Mouse (Mus musculus): ENCODE measurements around the gene Tmod4. TPM values are rescaled to one million over a fixed set of nuclear protein-coding genes. Genes with fewer than 3 reads are reported as not detected.
A peak's percentile ranks its signal among the peaks of the same experiment; 100 is the strongest.
"Not testable (repeated sequence)": the region's sequence is repeated elsewhere in the genome, so short reads cannot be mapped to it uniquely, and the experiment has no call there.

Tmod4 gene
- polyA plus RNA-seq, 1 experiment from 2014 or later: 0.42 TPM

DNA sequence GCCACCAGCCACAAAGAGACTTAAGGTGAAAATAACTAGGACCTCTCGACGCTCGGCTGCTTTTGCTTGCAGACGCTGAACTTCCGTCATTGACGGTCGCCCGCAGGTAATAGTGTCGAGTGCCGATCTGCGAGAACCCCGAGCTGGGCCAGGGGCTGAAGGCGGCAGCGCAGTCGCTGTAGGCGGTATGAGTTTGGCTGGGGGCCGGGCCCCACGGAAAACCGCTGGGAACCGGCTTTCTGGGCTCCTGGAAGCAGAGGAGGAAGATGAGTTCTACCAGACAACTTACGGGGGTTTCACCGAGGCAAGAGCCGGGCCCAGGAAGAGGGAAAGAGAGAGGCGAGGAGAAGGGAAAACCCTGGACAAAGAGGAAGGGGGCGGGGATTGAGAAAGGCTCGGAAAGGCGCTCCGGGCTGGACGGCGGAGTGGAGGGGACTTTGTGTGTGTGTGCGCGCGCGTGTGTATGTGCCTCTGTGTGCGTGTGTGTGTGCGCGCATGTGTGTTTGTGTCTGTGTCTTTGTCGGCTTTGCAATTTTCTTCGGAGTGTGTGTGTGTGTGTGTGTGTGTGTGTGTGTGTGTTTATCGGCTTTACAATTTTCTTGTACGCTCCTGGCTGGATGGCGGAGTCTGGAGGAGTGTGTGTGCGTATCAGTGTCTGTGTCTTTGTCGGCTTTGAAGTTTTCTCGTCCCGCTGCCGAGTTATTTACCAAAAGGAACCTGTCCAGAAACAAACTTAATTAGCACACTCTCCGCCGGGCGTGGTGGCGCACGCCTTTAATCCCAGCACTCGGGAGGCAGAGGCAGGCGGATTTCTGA is 13.2 kb upstream of the Tmod4 start, which contains the start of gene Vps72:
Vps72 (plus strand) TSS at position 112 of the 816 bp plus-strand sequence.
- H3K4me3 ChIP-seq (ENCODE audit: low read depth, low read length): peak within 1 kb of the TSS; percentile 58
- H3K9me3 ChIP-seq (replicated peaks; ENCODE audit: control insufficient read depth, low read length): no peaks in the 10 kb centered on the region
- no peaks in the 10 kb centered on the region for H3K4me1 ChIP-seq (ENCODE audit: control insufficient read depth, insufficient read depth, low read length)
- no peaks in the 10 kb centered on the region; the same call in 1 of the 2 replicates for H3K36me3 ChIP-seq (replicated peaks; ENCODE audit: control insufficient read depth, insufficient read depth, low read depth, low read length)
- H3K9ac ChIP-seq (replicated peaks; ENCODE audit: low read length): peak within 1 kb of the TSS; percentile 78
- H3K27ac ChIP-seq (replicated peaks; ENCODE audit: low read depth, low read length): peak within 1 kb of the TSS; percentile 74
- H3K4me2 ChIP-seq (ENCODE audit: low read depth, low read length): peak within 1 kb of the TSS; percentile 27
- H3K27me3 ChIP-seq (ENCODE audit: control insufficient read depth, insufficient read depth, low read length): no peaks in the 10 kb centered on the region
- 1% methylated on average over 54 of the region's 54 CpGs for WGBS
- ATAC-seq (replicated peaks; ENCODE audit: insufficient number of reproducible peaks, low FRiP score, low TSS enrichment, low read depth) (peak; percentile 51), DNase-seq (ENCODE audit: low spot score) (peak; percentile 94)

DNA sequence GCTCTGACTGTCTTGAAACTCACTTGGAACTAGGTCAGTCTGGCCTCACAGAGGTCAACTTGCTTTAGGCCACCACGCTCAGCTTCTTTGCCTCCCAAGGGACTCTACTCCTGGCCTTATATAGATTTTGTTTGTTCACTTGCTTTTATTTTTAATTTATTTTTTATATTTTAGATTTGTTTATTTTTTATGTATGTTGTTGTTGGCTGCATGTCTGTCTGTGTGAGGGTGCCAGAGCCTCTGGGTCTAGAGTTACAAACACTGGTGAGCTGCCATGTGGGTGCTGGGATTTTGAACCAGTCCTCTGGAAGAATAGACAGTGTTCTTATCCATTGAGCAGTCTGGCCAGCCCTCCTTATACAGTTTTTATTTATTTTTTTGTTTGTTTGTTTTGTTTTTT is 11.5 kb upstream of the Tmod4 start:
- Histone ChIP-seq H3K36me3 (replicated peaks; ENCODE audit: control insufficient read depth, insufficient read depth, low read depth, low read length) (no peaks in the 10 kb centered on the region; the same call in 1 of the 2 replicates), H3K4me1 (ENCODE audit: control insufficient read depth, insufficient read depth, low read length) (no peaks in the 10 kb centered on the region), H3K9me3 (replicated peaks; ENCODE audit: control insufficient read depth, low read length) (no peaks in the 10 kb centered on the region), H3K4me3 (ENCODE audit: low read depth, low read length) (no peak overlapping the region), H3K27ac (replicated peaks; ENCODE audit: low read depth, low read length) (no peak overlapping the region), H3K4me2 (ENCODE audit: low read depth, low read length) (no peak overlapping the region), H3K27me3 (ENCODE audit: control insufficient read depth, insufficient read depth, low read length) (no peaks in the 10 kb centered on the region), H3K9ac (replicated peaks; ENCODE audit: low read length) (no peak overlapping the region)
- DNase-seq (ENCODE audit: low spot score): no peak
- WGBS: 84% methylated on average over 1 of the region's 1 CpGs
- ATAC-seq (replicated peaks; ENCODE audit: insufficient number of reproducible peaks, low FRiP score, low TSS enrichment, low read depth): no peak

DNA sequence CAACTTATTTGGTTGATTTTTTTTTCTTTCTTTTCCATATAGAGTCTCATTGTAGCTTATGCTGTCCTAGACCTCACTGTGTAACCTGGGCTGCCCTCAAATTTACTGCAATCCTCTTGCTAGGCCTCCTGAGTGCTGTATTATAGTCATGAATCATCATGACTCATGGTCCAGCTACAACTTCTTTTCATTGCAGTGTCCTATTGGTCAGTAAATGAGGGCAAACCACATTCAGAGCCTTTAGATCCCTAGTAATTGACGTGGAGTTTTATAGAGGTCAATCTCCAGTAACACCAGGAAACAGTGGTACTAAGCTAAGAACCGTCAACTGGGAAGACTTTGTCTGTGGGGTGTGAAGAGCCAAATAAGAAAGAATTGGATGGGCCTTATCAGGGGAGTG is 6.5 kb upstream of the Tmod4 start:
- WGBS: 87% methylated on average over 2 of the region's 2 CpGs
- Histone ChIP-seq H3K4me3 (ENCODE audit: low read depth, low read length) (no peak overlapping the region), H3K4me1 (ENCODE audit: control insufficient read depth, insufficient read depth, low read length) (no peaks in the 10 kb centered on the region), H3K9ac (replicated peaks; ENCODE audit: low read length) (no peak overlapping the region), H3K4me2 (ENCODE audit: low read depth, low read length) (no peak overlapping the region), H3K27me3 (ENCODE audit: control insufficient read depth, insufficient read depth, low read length) (no peaks in the 10 kb centered on the region), H3K9me3 (replicated peaks; ENCODE audit: control insufficient read depth, low read length) (no peaks in the 10 kb centered on the region), H3K27ac (replicated peaks; ENCODE audit: low read depth, low read length) (no peak overlapping the region), H3K36me3 (replicated peaks; ENCODE audit: control insufficient read depth, insufficient read depth, low read depth, low read length) (peaks cover 7% of the 10 kb centered on the region)
- ATAC-seq (replicated peaks; ENCODE audit: insufficient number of reproducible peaks, low FRiP score, low TSS enrichment, low read depth): no peak
- no peak for DNase-seq (ENCODE audit: low spot score)

DNA sequence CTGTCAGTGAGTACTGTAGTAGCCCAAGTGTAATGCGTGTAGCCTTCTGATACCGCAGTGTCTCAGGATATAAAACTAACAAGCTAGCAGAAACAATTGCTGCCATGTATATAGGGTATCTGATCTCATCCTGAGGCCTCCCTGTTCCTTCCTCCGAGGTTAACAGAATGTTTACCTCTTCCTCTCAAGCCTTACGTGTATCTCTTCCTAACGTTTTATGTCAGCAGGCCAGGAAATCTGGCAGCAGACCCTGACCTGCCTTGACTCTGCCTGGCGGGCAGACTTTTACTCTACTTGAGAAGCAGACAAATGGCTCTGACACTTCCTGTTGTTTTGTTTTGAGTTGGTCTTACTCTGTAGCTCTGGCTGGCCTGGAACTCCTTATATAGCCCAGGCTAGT is 2.7 kb upstream of the Tmod4 start:
- Histone ChIP-seq H3K4me2 (ENCODE audit: low read depth, low read length) (no peak overlapping the region), H3K9me3 (replicated peaks; ENCODE audit: control insufficient read depth, low read length) (no peaks in the 10 kb centered on the region), H3K4me3 (ENCODE audit: low read depth, low read length) (no peak overlapping the region), H3K27me3 (ENCODE audit: control insufficient read depth, insufficient read depth, low read length) (no peaks in the 10 kb centered on the region), H3K4me1 (ENCODE audit: control insufficient read depth, insufficient read depth, low read length) (no peaks in the 10 kb centered on the region), H3K9ac (replicated peaks; ENCODE audit: low read length) (no peak overlapping the region), H3K36me3 (replicated peaks; ENCODE audit: control insufficient read depth, insufficient read depth, low read depth, low read length) (peaks cover 7% of the 10 kb centered on the region), H3K27ac (replicated peaks; ENCODE audit: low read depth, low read length) (no peak overlapping the region)
- DNase-seq (ENCODE audit: low spot score): no peak
- WGBS: 73% methylated on average over 6 of the region's 6 CpGs
- ATAC-seq (replicated peaks; ENCODE audit: insufficient number of reproducible peaks, low FRiP score, low TSS enrichment, low read depth): no peak

DNA sequence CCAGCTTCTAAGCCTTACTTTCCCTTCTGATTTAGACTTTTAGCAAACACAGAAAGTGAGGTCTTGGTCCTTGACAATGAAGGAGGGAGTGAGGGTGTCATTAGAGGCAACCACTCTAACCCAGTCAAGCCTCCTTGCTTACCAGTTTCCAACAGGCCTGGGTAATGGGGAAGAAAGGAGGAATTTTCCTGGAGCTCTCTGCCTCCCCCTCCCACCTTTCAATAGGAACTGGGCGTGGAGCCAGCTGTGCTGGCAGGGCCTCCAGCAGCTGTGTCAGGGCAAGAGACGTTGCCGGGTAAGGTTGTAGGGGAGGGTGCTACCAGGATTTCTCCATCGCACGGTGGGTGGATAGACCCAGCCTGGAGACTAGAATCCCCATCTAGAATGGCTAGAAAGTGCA is 696 bp downstream of the Tmod4 start:
- no peak overlapping the region for H3K4me2 ChIP-seq (ENCODE audit: low read depth, low read length)
- no peak overlapping the region for H3K27ac ChIP-seq (replicated peaks; ENCODE audit: low read depth, low read length)
- 59% methylated on average over 5 of the region's 5 CpGs for WGBS
- no peak overlapping the region for H3K4me3 ChIP-seq (ENCODE audit: low read depth, low read length)
- no peaks in the 10 kb centered on the region for H3K9me3 ChIP-seq (replicated peaks; ENCODE audit: control insufficient read depth, low read length)
- ATAC-seq (replicated peaks; ENCODE audit: insufficient number of reproducible peaks, low FRiP score, low TSS enrichment, low read depth): no peak
- no peaks in the 10 kb centered on the region for H3K27me3 ChIP-seq (ENCODE audit: control insufficient read depth, insufficient read depth, low read length)
- H3K36me3 ChIP-seq (replicated peaks; ENCODE audit: control insufficient read depth, insufficient read depth, low read depth, low read length): no peaks in the 10 kb centered on the region; the same call in none of the 2 replicates
- no peak for DNase-seq (ENCODE audit: low spot score)
- no peak overlapping the region; the same call in 1 of the 2 replicates for H3K9ac ChIP-seq (replicated peaks; ENCODE audit: low read length)
- H3K4me1 ChIP-seq (ENCODE audit: control insufficient read depth, insufficient read depth, low read length): no peaks in the 10 kb centered on the region

DNA sequence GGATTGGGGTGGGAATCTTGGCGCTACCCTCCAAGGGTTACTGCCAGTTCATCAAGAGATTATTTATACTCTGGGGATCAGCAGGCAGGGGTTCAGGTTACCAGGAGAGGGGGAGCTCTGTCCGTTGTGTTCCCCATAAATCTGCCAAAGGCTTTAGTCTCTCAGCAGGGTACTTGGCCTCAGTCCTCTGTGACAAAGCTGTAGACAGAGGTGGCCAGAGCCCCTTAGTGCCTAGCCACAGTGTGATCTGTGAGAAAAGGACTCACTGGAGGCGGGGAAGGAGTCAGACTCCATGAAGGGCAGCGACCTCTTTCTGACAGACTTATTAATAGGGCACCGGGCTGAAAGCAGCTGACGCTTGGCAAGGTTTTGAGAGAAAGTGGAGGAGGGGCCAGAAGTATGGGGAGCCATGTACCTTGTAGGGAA is 5.0 kb downstream of the Tmod4 start:
- Histone ChIP-seq H3K36me3 (replicated peaks; ENCODE audit: control insufficient read depth, insufficient read depth, low read depth, low read length) (no peaks in the 10 kb centered on the region), H3K9ac (replicated peaks; ENCODE audit: low read length) (no peak overlapping the region), H3K4me3 (ENCODE audit: low read depth, low read length) (no peak overlapping the region), H3K27ac (replicated peaks; ENCODE audit: low read depth, low read length) (no peak overlapping the region), H3K4me1 (ENCODE audit: control insufficient read depth, insufficient read depth, low read length) (no peaks in the 10 kb centered on the region), H3K27me3 (ENCODE audit: control insufficient read depth, insufficient read depth, low read length) (no peaks in the 10 kb centered on the region), H3K4me2 (ENCODE audit: low read depth, low read length) (no peak overlapping the region), H3K9me3 (replicated peaks; ENCODE audit: control insufficient read depth, low read length) (no peaks in the 10 kb centered on the region)
- DNase-seq (ENCODE audit: low spot score): no peak
- ATAC-seq (replicated peaks; ENCODE audit: insufficient number of reproducible peaks, low FRiP score, low TSS enrichment, low read depth): no peak
- WGBS: 63% methylated on average over 6 of the region's 6 CpGs

DNA sequence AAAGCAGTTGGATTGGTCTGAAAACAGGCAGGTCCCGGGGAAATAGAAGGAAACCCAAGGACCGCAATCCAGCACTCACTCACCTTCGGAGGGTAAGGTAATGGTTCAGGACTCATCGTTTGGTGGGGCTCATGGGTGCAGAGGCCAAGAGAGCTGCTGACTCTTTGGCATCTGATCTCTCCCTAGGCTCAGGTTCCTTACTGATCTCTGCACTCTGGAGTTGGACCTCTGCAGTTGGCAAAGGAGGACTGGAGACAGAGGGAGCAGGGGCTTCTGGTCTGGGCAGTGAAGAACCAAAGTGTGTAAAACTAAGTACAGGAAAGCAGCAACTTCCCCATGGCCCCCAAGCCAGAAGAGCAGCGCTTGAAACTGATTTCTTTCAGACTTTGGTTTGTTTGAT is 5.8 kb downstream of the Tmod4 start:
- 90% methylated on average over 5 of the region's 5 CpGs for WGBS
- no peaks in the 10 kb centered on the region for H3K27me3 ChIP-seq (ENCODE audit: control insufficient read depth, insufficient read depth, low read length)
- no peaks in the 10 kb centered on the region for H3K9me3 ChIP-seq (replicated peaks; ENCODE audit: control insufficient read depth, low read length)
- H3K9ac ChIP-seq (replicated peaks; ENCODE audit: low read length): no peak overlapping the region
- no peak overlapping the region for H3K4me2 ChIP-seq (ENCODE audit: low read depth, low read length)
- no peak for DNase-seq (ENCODE audit: low spot score)
- no peak overlapping the region for H3K27ac ChIP-seq (replicated peaks; ENCODE audit: low read depth, low read length)
- no peaks in the 10 kb centered on the region for H3K36me3 ChIP-seq (replicated peaks; ENCODE audit: control insufficient read depth, insufficient read depth, low read depth, low read length)
- H3K4me3 ChIP-seq (ENCODE audit: low read depth, low read length): no peak overlapping the region
- no peak for ATAC-seq (replicated peaks; ENCODE audit: insufficient number of reproducible peaks, low FRiP score, low TSS enrichment, low read depth)
- H3K4me1 ChIP-seq (ENCODE audit: control insufficient read depth, insufficient read depth, low read length): peaks cover 2% of the 10 kb centered on the region; the same call in 1 of the 2 replicates

DNA sequence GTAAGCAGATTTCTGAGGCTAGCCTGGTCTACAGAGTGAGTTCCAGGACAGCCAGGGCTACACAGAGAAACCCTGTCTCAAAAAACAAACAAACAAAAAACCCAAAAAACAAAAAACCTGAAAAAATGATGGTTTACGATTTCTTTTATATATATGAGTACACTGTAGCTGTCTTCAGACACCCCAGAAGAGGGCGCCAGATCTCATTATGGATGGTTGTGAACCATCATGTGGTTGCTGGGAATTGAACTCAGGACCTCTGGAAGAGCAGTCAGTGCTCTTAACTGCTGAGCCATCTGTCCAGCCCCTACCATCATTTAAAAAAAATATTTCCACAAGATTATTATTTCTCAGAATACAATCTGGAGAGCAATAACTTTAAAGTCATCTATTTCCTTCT is 8.1 kb downstream of the Tmod4 start:
- not testable (repeated sequence) for H3K36me3 ChIP-seq (replicated peaks; ENCODE audit: control insufficient read depth, insufficient read depth, low read depth, low read length); DNase-seq (ENCODE audit: low spot score); ATAC-seq (replicated peaks; ENCODE audit: insufficient number of reproducible peaks, low FRiP score, low TSS enrichment, low read depth); H3K4me3 ChIP-seq (ENCODE audit: low read depth, low read length); H3K4me1 ChIP-seq (ENCODE audit: control insufficient read depth, insufficient read depth, low read length); H3K9ac ChIP-seq (replicated peaks; ENCODE audit: low read length); H3K9me3 ChIP-seq (replicated peaks; ENCODE audit: control insufficient read depth, low read length); H3K27me3 ChIP-seq (ENCODE audit: control insufficient read depth, insufficient read depth, low read length); H3K27ac ChIP-seq (replicated peaks; ENCODE audit: low read depth, low read length); H3K4me2 ChIP-seq (ENCODE audit: low read depth, low read length)
- WGBS: 85% methylated on average over 2 of the region's 2 CpGs
